Mouse (Mus musculus) intestine, embryonic 14.5 days (tissue): Measurements from ENCODE around the gene Pgpep1l. TPM values are rescaled to one million over a fixed set of nuclear protein-coding genes. Genes with fewer than 3 reads are reported as not detected.

ENCODE experiments used
- ATAC-seq: fragments of 200-750 bp; cut with Nextera tagmentation; replicated peaks from 2 replicates; pipeline ENCODE4 v1.8.0; 2017; ENCODE audit warnings: low read depth, moderate number of reproducible peaks, moderate TSS enrichment, moderate library complexity; ENCODE audit not compliant: low FRiP score, low TSS enrichment
- DNase-seq: peaks from one replicate; pipeline ENCODE4 v3.0.0-alpha.2; 2018; ENCODE audit warnings: low spot score
- H3K27ac ChIP-seq: fragments of 300-500 bp; sonication (generic); 2 replicates; pipeline ENCODE4 v1.5.1; 2014; ENCODE audit warnings: low read depth, mild to moderate bottlenecking, control low read depth
- H3K27me3 ChIP-seq: fragments of 300-500 bp; sonication (generic); replicated peaks from 2 replicates; pipeline ENCODE4 v1.6.1; 2014; ENCODE audit warnings: low read length, control low read depth; ENCODE audit not compliant: control insufficient read depth, insufficient read depth
- H3K36me3 ChIP-seq: fragments of 300-500 bp; sonication (generic); 2 replicates; pipeline ENCODE4 v1.6.1; 2014; ENCODE audit warnings: low read length, control low read depth; ENCODE audit not compliant: control insufficient read depth, insufficient read depth
- H3K4me1 ChIP-seq: fragments of 300-500 bp; sonication (generic); replicated peaks from 2 replicates; pipeline ENCODE4 v1.6.1; 2014; ENCODE audit warnings: low read length, control low read depth, mixed read lengths; ENCODE audit not compliant: control insufficient read depth, insufficient read depth
- H3K4me2 ChIP-seq: fragments of 300-500 bp; sonication (generic); 2 replicates; pipeline ENCODE4 v1.6.1; 2014; ENCODE audit warnings: low read length
- H3K4me3 ChIP-seq: fragments of 300-500 bp; sonication (generic); 2 replicates; pipeline ENCODE4 v1.5.1; 2014; ENCODE audit warnings: low read depth, low read length, control low read depth, mixed read lengths
- H3K9ac ChIP-seq: fragments of 300-500 bp; sonication (generic); 2 replicates; pipeline ENCODE4 v1.6.1; 2014; ENCODE audit warnings: mild to moderate bottlenecking, low read length
- H3K9me3 ChIP-seq: fragments of 300-500 bp; sonication (generic); 2 replicates; pipeline ENCODE4 v1.6.1; 2016; ENCODE audit warnings: low read length, control low read depth; ENCODE audit not compliant: control insufficient read depth
- WGBS: fragments of 180-500 bp; shearing (Covaris S2); extraction: QIAGEN DNeasy Blood & Tissue Kit; methylation state at CpG from one replicate; pipeline ENCODE4 v1.1.7; 2014; 5-methylcytosine and 5-hydroxymethylcytosine counted together
- polyA plus RNA-seq: library from polyadenylated mRNA; unstranded; fragments of >200 nt; fragmentation: Nextera tagmentation; extraction: Ambion mirVana; gene quantifications from 2 replicates; pipeline ENCODE4 v1.2.1, GENCODE M21; 2014

Gene Pgpep1l
- polyA plus RNA-seq, 1 experiment from 2014 or later, result not detected

DNA sequence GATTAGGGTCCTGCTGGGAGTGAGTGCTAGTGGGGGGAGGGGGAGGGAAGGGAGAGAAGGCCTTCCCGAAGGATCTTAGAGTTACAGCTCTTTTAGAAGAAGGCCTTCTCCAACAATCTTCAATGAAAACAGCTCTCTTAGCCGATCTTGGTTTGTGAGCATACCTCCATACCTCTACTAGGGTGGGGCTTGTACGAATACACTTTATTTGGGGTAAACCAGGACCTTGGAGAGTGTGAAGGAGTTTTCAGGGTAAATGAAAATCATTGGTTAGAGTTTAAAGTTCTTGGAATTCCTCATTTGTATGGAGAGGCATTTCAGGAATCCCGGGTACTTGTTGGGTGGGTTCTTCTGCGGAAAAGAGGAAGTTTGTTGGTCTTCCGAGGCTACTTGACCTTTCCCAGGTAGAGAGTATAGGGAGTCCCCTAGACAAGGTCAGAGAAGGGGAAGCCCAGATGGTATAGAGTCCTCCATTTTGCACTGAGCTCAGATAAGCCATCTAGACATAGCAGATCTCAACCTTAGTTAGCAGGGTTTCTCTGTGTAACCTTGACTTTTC, 4.4 kb downstream of the Pgpep1l start:
- Histone ChIP-seq H3K4me1 (peaks cover 13% of the 10 kb centered on the region), H3K9ac (no peak overlapping the region), H3K27ac (no peak overlapping the region), H3K36me3 (no peaks in the 10 kb centered on the region), H3K27me3 (no peaks in the 10 kb centered on the region), H3K4me2 (no peak overlapping the region), H3K4me3 (no peak overlapping the region), H3K9me3 (no peaks in the 10 kb centered on the region)
- ATAC-seq, result no peak
- DNase-seq, result no peak
- WGBS, result 61% methylated on average over 6 of the region's 6 CpGs

GRCm38 (mm10) chr7:68258326-68259150, 5.5 kb downstream of the Pgpep1l start:
- Histone ChIP-seq H3K36me3 (no peaks in the 10 kb centered on the region), H3K9ac (no peak overlapping the region), H3K27me3 (no peaks in the 10 kb centered on the region), H3K4me2 (no peak overlapping the region), H3K4me1 (peaks cover 6% of the 10 kb centered on the region; the same call in 1 of the 2 replicates), H3K4me3 (no peak overlapping the region), H3K27ac (no peak overlapping the region), H3K9me3 (no peaks in the 10 kb centered on the region)
- 77% methylated on average over 17 of the region's 17 CpGs for WGBS
- ATAC-seq (no peak), DNase-seq (no peak)

DNA sequence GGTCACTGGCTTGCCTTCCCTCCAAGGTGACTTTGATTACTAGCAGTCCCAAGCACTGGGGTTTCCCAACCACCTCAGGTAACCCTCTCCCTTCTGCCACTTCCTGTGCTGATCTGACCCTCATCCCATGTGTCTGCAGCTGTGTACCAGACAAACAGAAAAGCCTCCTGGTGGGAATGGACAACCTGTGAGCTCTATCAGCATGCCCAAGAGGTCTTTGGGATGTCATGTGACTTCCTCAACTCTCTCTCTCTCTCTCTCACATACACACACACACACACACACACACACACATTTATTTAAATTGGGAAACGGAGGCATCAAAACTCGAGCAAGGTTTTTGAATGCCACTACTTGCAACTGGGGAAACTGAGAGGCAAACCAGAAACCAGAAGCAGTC, 6.3 kb downstream of the Pgpep1l start:
- no peak overlapping the region for H3K4me2 ChIP-seq
- no peaks in the 10 kb centered on the region for H3K9me3 ChIP-seq
- no peaks in the 10 kb centered on the region for H3K27me3 ChIP-seq
- no peak overlapping the region for H3K4me3 ChIP-seq
- ATAC-seq (no peak), DNase-seq (no peak)
- H3K27ac ChIP-seq, result no peak overlapping the region
- H3K9ac ChIP-seq, result no peak overlapping the region
- H3K4me1 ChIP-seq, result peaks cover 6% of the 10 kb centered on the region; the same call in 1 of the 2 replicates
- no peaks in the 10 kb centered on the region for H3K36me3 ChIP-seq
- 45% methylated on average over 2 of the region's 2 CpGs for WGBS

DNA sequence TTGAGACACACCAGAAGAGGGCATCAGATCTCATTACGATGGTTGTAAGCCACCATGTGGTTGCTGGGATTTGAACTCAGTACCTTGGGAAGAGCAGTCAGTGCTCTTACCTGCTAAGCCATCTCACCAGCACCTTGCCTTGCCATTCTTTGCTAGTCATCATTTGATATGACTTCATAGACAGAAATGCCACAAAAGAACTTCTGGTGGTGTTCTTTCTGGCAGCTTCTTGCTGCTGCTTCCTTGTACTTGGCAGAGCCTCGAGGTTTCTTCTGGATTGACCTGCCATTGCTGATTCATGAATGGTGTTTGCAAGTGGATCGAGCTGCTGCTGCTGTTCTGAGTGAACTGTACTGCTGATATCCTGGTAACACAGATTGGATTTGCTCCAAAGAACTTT, 13.1 kb downstream of the Pgpep1l start:
- Histone ChIP-seq H3K9me3 (no peaks in the 10 kb centered on the region), H3K27ac (no peak overlapping the region), H3K27me3 (no peaks in the 10 kb centered on the region), H3K36me3 (no peaks in the 10 kb centered on the region), H3K4me2 (no peak overlapping the region), H3K4me1 (no peaks in the 10 kb centered on the region), H3K9ac (no peak overlapping the region), H3K4me3 (no peak overlapping the region)
- 89% methylated on average over 3 of the region's 3 CpGs for WGBS
- DNase-seq (no peak), ATAC-seq (no peak)

GRCm38 (mm10) chr7:68250411-68250810, 13.6 kb downstream of the Pgpep1l start:
- no peaks in the 10 kb centered on the region for H3K4me1 ChIP-seq
- WGBS, result 57% methylated on average over 1 of the region's 1 CpGs
- no peak overlapping the region for H3K4me3 ChIP-seq
- no peak for ATAC-seq
- H3K36me3 ChIP-seq, result no peaks in the 10 kb centered on the region
- no peak overlapping the region for H3K27ac ChIP-seq
- DNase-seq, result no peak
- no peaks in the 10 kb centered on the region for H3K9me3 ChIP-seq
- H3K4me2 ChIP-seq, result no peak overlapping the region
- no peaks in the 10 kb centered on the region for H3K27me3 ChIP-seq
- H3K9ac ChIP-seq, result no peak overlapping the region

DNA sequence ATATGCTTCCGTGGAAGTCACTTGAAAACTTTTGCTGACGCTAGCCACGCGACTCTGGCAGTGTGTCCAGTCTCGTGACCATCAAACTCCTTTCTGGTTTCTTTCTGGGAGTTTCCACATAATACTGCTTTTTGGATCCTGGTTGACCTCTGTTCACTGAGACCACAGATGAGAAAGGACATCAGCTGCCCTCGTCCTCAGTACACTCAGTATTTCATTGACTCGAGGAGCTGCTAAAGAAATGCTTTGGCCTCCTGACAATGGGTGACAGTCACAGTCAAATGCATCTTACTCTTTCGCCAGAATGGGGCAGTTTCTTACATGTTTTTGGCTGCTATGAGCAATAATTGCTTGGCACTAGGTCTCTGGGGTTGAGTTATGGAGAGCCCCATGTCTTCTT, 17.8 kb downstream of the Pgpep1l start:
- H3K4me1 ChIP-seq, result no peaks in the 10 kb centered on the region
- H3K9ac ChIP-seq, result no peak overlapping the region
- ATAC-seq, result no peak
- DNase-seq, result no peak
- H3K4me2 ChIP-seq, result no peak overlapping the region
- WGBS, result 71% methylated on average over 8 of the region's 8 CpGs
- H3K27ac ChIP-seq, result no peak overlapping the region
- H3K4me3 ChIP-seq, result no peak overlapping the region
- no peaks in the 10 kb centered on the region for H3K36me3 ChIP-seq
- no peaks in the 10 kb centered on the region for H3K27me3 ChIP-seq
- H3K9me3 ChIP-seq, result no peaks in the 10 kb centered on the region

- Histone ChIP-seq H3K27me3 (no peaks in the 10 kb centered on the region), H3K36me3 (no peaks in the 10 kb centered on the region), H3K27ac (no peak overlapping the region), H3K9me3 (no peaks in the 10 kb centered on the region), H3K4me3 (no peak overlapping the region), H3K4me1 (no peaks in the 10 kb centered on the region), H3K4me2 (no peak overlapping the region), H3K9ac (no peak overlapping the region)
- 50% methylated on average over 4 of the region's 4 CpGs for WGBS
- no peak for ATAC-seq
- DNase-seq, result no peak
Measured at GRCm38 (mm10) chr7:68245681-68246080, 18.4 kb downstream of the Pgpep1l start.

DNA sequence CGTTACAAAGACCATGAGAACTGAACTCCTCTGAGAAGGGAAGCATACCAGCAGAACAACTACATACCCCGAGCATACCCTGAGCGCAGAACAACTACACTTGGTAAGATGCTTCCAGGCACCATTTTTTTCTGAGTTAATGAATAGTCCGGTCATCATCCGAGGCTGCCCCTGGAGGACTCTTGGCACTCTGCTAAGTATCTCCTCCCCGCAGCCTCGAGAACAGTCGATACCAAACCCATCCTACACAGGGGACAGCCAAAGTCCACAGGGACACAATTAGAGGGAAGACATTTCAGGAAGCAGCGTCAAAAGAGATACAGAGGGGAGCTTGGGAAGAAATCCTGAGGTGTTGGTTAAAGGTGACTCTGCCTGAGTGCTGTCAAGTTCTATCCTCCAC, 22.8 kb downstream of the Pgpep1l start:
- Histone ChIP-seq H3K27ac (no peak overlapping the region), H3K9me3 (no peaks in the 10 kb centered on the region), H3K4me1 (no peaks in the 10 kb centered on the region), H3K4me3 (no peak overlapping the region), H3K27me3 (no peaks in the 10 kb centered on the region), H3K36me3 (no peaks in the 10 kb centered on the region), H3K4me2 (no peak overlapping the region), H3K9ac (no peak overlapping the region)
- no peak for ATAC-seq
- DNase-seq, result no peak
- 85% methylated on average over 9 of the region's 9 CpGs for WGBS
